In the genomic region with DNA sequence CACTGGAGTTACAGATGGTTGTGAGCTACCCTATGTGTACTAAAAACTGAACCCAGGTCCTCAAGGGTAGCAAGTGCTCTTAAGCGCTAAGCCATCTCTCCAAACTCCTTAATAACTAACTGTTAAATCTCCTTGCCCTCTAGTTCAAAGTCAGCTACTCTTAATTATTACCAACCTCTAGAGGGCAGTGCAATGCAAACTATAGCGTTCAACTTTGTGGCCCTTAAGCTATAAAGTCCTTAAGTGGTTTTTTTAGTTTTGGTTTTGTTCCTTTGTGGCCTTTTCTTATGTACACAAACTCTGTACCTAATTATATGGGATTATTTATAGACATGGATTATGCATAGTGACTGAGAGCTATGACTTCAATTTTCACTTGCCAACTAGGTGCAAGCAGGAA, we compare ENCODE assay signal across 9 mouse cellular contexts. TPM values are rescaled to one million over a fixed set of nuclear protein-coding genes. Genes with fewer than 3 reads are reported as not detected.
DNase-seq lines count a peak whose midpoint lies in the region; ATAC-seq and TF ChIP-seq lines count a peak whose summit lies in the region.
"Had no signal": no experiment of that assay in that cellular context is flagged by ENCODE, and none has a peak within 500 bp of the region (broad histone marks: within the 10 kb centered on the region; RNA-seq: fewer than 3 reads in every experiment).

No protein-coding gene starts in this region.

- no peak overlapping the region for H3K9ac ChIP-seq in kidney, embryonic 14.5 days (ENCODE audit: low read depth, low read length)
- H3K9ac ChIP-seq in MEL (ENCODE audit: control insufficient read depth, low read depth, low read length, poor library complexity, severe bottlenecking): peak overlapping the region; percentile 33; the same call in 1 of the 2 replicates
- H3K9ac ChIP-seq in lung, postnatal 0 days (replicated peaks; ENCODE audit: low read depth): no peak overlapping the region
- H3K9ac ChIP-seq: heart, embryonic 13.5 days had no signal

- TF ChIP-seq EP300 in MEL (IDR thresholded peaks at IDR 0.05; ENCODE audit: low read depth in 1 of 2, low read length in 2 of 2): no peak
- no peak for TF ChIP-seq EP300 in lung, postnatal 0 days (IDR thresholded peaks at IDR 0.05)

- no peaks in the 10 kb centered on the region for H3K9me3 ChIP-seq in kidney, embryonic 14.5 days (ENCODE audit: control insufficient read depth, low read length)
- H3K9me3 ChIP-seq in MEL (replicated peaks; ENCODE audit: insufficient read depth, low read length): no peaks in the 10 kb centered on the region
- H3K9me3 ChIP-seq in lung, postnatal 0 days (ENCODE audit: low read length): no peaks in the 10 kb centered on the region
- H3K9me3 ChIP-seq: heart, embryonic 13.5 days had no signal

- ATAC-seq in kidney, embryonic 14.5 days (ENCODE audit: low FRiP score, low TSS enrichment): no peak
- ATAC-seq in lung, postnatal 0 days: peak; percentile 59

- H3K4me1 ChIP-seq in kidney, embryonic 14.5 days (ENCODE audit: control insufficient read depth, insufficient read depth, low read length): no peaks in the 10 kb centered on the region
- H3K4me1 ChIP-seq in MEL (ENCODE audit: control insufficient read depth in 1 of 2, insufficient read depth in 2 of 2, low read length in 2 of 2): peaks cover 0 to 3% of the 10 kb centered on the region in 2 experiments; a peak in 2 of 4 replicates
- no peaks in the 10 kb centered on the region for H3K4me1 ChIP-seq in lung, postnatal 0 days (ENCODE audit: insufficient read depth, low read depth, low read length)
- H3K4me1 ChIP-seq: heart, embryonic 13.5 days had no signal

- peak in 2 of 3 experiments; percentile 56 to 96; a peak in 4 of 6 replicates for TF ChIP-seq CTCF in MEL (IDR thresholded peaks at IDR 0.05 in 2 of 3, conservative IDR thresholded peaks at IDR 0.05 in 1 of 3; ENCODE audit: control insufficient read depth in 1 of 3, insufficient read depth in 1 of 3, low read depth in 2 of 3, low read length in 3 of 3, poor library complexity in 1 of 3, severe bottlenecking in 1 of 3)
- TF ChIP-seq CTCF in lung, postnatal 0 days (IDR thresholded peaks at IDR 0.05): peak; percentile 77

- H3K27ac ChIP-seq in kidney, embryonic 14.5 days (ENCODE audit: low read depth, low read length): no peak overlapping the region
- no peak overlapping the region for H3K27ac ChIP-seq in MEL (ENCODE audit: control insufficient read depth, low read depth, low read length)
- H3K27ac ChIP-seq in lung, postnatal 0 days (ENCODE audit: low read length): no peak overlapping the region
- H3K27ac ChIP-seq: heart, embryonic 13.5 days had no signal

- peak; percentile 78 for DNase-seq in kidney, adult 9 months
- DNase-seq in CD4-positive helper T cell, adult 2 months (ENCODE audit: low read depth, low spot score): peak; percentile 76
- DNase-seq in MEL (ENCODE audit: low read depth, low spot score): peak; percentile 90
- peak; percentile 25 for DNase-seq in embryo, embryonic 9.5 days (ENCODE audit: extremely low spot score)
- DNase-seq in lung, postnatal 0 days (ENCODE audit: low spot score): peak; percentile 87
- no peak for DNase-seq in yolk sac, embryonic 10.5 days (ENCODE audit: low spot score)

- TF ChIP-seq POLR2A in MEL (IDR thresholded peaks at IDR 0.05; ENCODE audit: control insufficient read depth in 1 of 2, insufficient read depth in 1 of 2, low read depth in 1 of 2, low read length in 2 of 2, poor library complexity in 1 of 2): no peak

- no peaks in the 10 kb centered on the region for H3K36me3 ChIP-seq in kidney, embryonic 14.5 days (ENCODE audit: control insufficient read depth, insufficient read depth, low read length)
- H3K36me3 ChIP-seq in MEL (ENCODE audit: control insufficient read depth in 1 of 2, insufficient read depth in 2 of 2, low read length in 2 of 2): peaks cover 0 to 8% of the 10 kb centered on the region in 2 experiments; a peak in 2 of 4 replicates
- no peaks in the 10 kb centered on the region for H3K36me3 ChIP-seq in lung, postnatal 0 days (ENCODE audit: insufficient read depth, low read length)
- H3K36me3 ChIP-seq: heart, embryonic 13.5 days had no signal

- no peak overlapping the region for H3K4me3 ChIP-seq in kidney, embryonic 14.5 days (ENCODE audit: low read length)
- H3K4me3 ChIP-seq in MEL (ENCODE audit: control insufficient read depth in 1 of 2, insufficient read depth in 1 of 2, low read depth in 2 of 2, low read length in 2 of 2): peak overlapping the region in 1 of 2 experiments; percentile 45; a peak in 1 of 4 replicates
- H3K4me3 ChIP-seq in lung, postnatal 0 days (ENCODE audit: low read depth, low read length): no peak overlapping the region
- H3K4me3 ChIP-seq: heart, embryonic 13.5 days had no signal

- 30% methylated on average over 2 of the region's 2 CpGs for WGBS in kidney, embryonic 14.5 days
- 11% methylated on average over 2 of the region's 2 CpGs for WGBS in lung, postnatal 0 days

- H3K4me2 ChIP-seq in kidney, embryonic 14.5 days (replicated peaks; ENCODE audit: low read depth, low read length): no peak overlapping the region
- H3K4me2 ChIP-seq in lung, postnatal 0 days (replicated peaks; ENCODE audit: low read depth, low read length): no peak overlapping the region
- H3K4me2 ChIP-seq: heart, embryonic 13.5 days had no signal

- no peaks in the 10 kb centered on the region for H3K79me2 ChIP-seq in MEL (ENCODE audit: control insufficient read depth, insufficient read depth, low read length, poor library complexity)

- peak; percentile 99 for TF ChIP-seq RAD21 in MEL (IDR thresholded peaks at IDR 0.05; ENCODE audit: low read depth, low read length)

- H3K27me3 ChIP-seq in kidney, embryonic 14.5 days (ENCODE audit: control insufficient read depth, insufficient read depth, low read length): no peaks in the 10 kb centered on the region
- H3K27me3 ChIP-seq in MEL (ENCODE audit: control insufficient read depth in 1 of 2, insufficient read depth in 2 of 2, low read length in 2 of 2): no peaks in the 10 kb centered on the region
- no peaks in the 10 kb centered on the region for H3K27me3 ChIP-seq in lung, postnatal 0 days (replicated peaks; ENCODE audit: insufficient read depth, low read length)
- H3K27me3 ChIP-seq: heart, embryonic 13.5 days had no signal

TF ChIP-seq in MEL, 35 proteins besides CTCF, POLR2A, EP300 and RAD21:
- TF ChIP-seq MYC (IDR thresholded peaks at IDR 0.05; ENCODE audit: low read depth, low read length): no peak
- TF ChIP-seq NELFE (IDR thresholded peaks at IDR 0.05; ENCODE audit: low read depth, low read length): no peak
- TF ChIP-seq NRF1 (IDR thresholded peaks at IDR 0.05; ENCODE audit: insufficient read depth, low read depth, low read length, poor library complexity, severe bottlenecking): no peak
- TF ChIP-seq ZNF384 (IDR thresholded peaks at IDR 0.05; ENCODE audit: low read depth, low read length): peak; percentile 76
- TF ChIP-seq SMC3 (IDR thresholded peaks at IDR 0.05; ENCODE audit: low read depth, low read length): peak; percentile 90
- 0 out of 2 replicates have a peak, but pooled peaks have one; percentile 35 for TF ChIP-seq SIN3A (IDR thresholded peaks at IDR 0.05; ENCODE audit: low read length)
- TF ChIP-seq ZC3H11A (IDR thresholded peaks at IDR 0.05; ENCODE audit: low read depth, low read length): peak; percentile 94
TF ChIP-seq in MEL: peak in this region for 4.

RNA-seq across cellular contexts. Expression of a gene that starts 27.5 kb away (rescaled TPM):
- not detected in 2 replicates for polyA plus RNA-seq in kidney, embryonic 14.5 days (2014; fragmentation: Nextera tagmentation; extraction: Ambion mirVana)
- not detected in 2 replicates for total RNA-seq in MEL (2012; rRNA removed)
- not detected for polyA plus RNA-seq in MEL (2012; ENCODE audit: insufficient read depth in 1 of 2, insufficient read length in 2 of 2, low read depth in 1 of 2, low replicate concordance in 2 of 2, missing spikeins in 1 of 2)
- 0.66 and 1.0 TPM in 2 replicates for polyA plus RNA-seq in lung, postnatal 0 days (2015; fragmentation: Nextera tagmentation; extraction: Ambion mirVana)
- polyA plus RNA-seq: neural tube, embryonic 11.5 days had no signal

RNA-seq across cellular contexts. Expression of a gene that starts 41.2 kb away (rescaled TPM):
- polyA plus RNA-seq in kidney, embryonic 14.5 days (2014; fragmentation: Nextera tagmentation; extraction: Ambion mirVana): 13.7 and 25.1 TPM in 2 replicates
- 59.3 and 62.3 TPM in 2 replicates for total RNA-seq in MEL (2012; rRNA removed)
- 10 to 100 TPM; 25.8 to 45.5 TPM for polyA plus RNA-seq in MEL (2012; ENCODE audit: insufficient read depth in 1 of 2, insufficient read length in 2 of 2, low read depth in 1 of 2, low replicate concordance in 2 of 2, missing spikeins in 1 of 2)
- polyA plus RNA-seq in lung, postnatal 0 days (2015; fragmentation: Nextera tagmentation; extraction: Ambion mirVana): 17.6 and 18.3 TPM in 2 replicates

RNA-seq across cellular contexts. Expression of a gene that starts 53.4 kb away (rescaled TPM):
- polyA plus RNA-seq in kidney, embryonic 14.5 days (2014; fragmentation: Nextera tagmentation; extraction: Ambion mirVana): 76.3 and 84.7 TPM in 2 replicates
- 19.9 and 20.6 TPM in 2 replicates for total RNA-seq in MEL (2012; rRNA removed)
- 10 to 100 TPM; 26.7 to 31.5 TPM for polyA plus RNA-seq in MEL (2012; ENCODE audit: insufficient read depth in 1 of 2, insufficient read length in 2 of 2, low read depth in 1 of 2, low replicate concordance in 2 of 2, missing spikeins in 1 of 2)
- 43.7 and 54.7 TPM in 2 replicates for polyA plus RNA-seq in lung, postnatal 0 days (2015; fragmentation: Nextera tagmentation; extraction: Ambion mirVana)
